Mouse (Mus musculus): Measurements from ENCODE around the gene Zfp189. TPM values are rescaled to one million over a fixed set of nuclear protein-coding genes. Genes with fewer than 3 reads are reported as not detected.
"Not testable (repeated sequence)": the region's sequence is repeated elsewhere in the genome, so short reads cannot be mapped to it uniquely, and the experiment has no call there.

Zfp189 gene
- 0.06 TPM in 1 of 2 replicates, not detected in the other for polyA plus RNA-seq (2012)

DNA sequence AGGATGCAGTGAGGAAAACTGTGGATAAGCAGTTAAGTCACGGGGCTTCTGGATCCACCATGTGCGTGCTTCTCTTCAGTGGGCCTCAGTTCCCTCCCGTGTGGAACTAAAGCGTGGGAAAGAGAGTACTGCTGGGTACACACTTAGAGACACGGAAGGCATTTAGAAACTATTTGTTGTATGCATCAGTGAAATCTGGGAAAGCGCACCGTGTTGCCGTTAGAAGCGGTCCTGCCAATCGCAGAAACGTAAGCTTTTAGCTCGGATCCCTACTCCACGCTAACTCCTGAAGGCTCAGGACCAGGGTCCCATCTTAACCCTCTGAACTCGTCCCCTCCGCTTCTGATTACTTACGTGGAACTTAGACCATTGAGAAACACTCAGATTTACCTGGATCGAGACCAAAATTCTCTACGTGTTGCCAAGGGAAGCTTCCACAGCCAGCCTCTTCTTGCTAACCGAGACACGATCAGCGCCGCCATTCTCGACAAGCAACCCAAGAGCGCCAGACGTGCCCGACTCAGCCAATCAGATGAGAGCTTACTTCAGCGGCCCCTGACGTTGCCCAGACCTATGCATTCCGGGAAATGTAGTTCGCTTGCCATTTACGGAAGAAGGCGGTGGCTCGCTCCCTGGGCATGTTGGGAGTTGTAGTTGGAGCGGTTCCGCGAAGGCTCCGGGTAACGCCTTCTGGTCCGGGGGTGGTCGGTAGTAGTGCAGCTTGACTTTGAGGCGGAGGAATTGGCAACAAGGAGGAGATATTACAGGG, at the start of gene Zfp189, which contains the start of gene Mrpl50:
Zfp189 (plus strand) TSS at position 605 of the 769 bp plus-strand sequence.
Mrpl50 (minus strand) TSS at position 522 of the 769 bp plus-strand sequence.
- peaks cover 24% of the 10 kb centered on the region for H3K36me3 ChIP-seq (ENCODE audit: control insufficient read depth)
- H3K9me3 ChIP-seq (ENCODE audit: control insufficient read depth, low read length) = no peaks in the 10 kb centered on the region
- peak within 1 kb of the TSS; percentile 66 for H3K4me3 ChIP-seq (replicated peaks)
- peaks cover 36% of the 10 kb centered on the region for H3K4me1 ChIP-seq (ENCODE audit: control insufficient read depth)
- H3K27me3 ChIP-seq (ENCODE audit: control insufficient read depth) = no peaks in the 10 kb centered on the region
- no peak for TF ChIP-seq GATA1 (IDR thresholded peaks at IDR 0.05; ENCODE audit: low read length)
- TF ChIP-seq TAL1 (IDR thresholded peaks at IDR 0.05; ENCODE audit: low read length) = no peak

DNA sequence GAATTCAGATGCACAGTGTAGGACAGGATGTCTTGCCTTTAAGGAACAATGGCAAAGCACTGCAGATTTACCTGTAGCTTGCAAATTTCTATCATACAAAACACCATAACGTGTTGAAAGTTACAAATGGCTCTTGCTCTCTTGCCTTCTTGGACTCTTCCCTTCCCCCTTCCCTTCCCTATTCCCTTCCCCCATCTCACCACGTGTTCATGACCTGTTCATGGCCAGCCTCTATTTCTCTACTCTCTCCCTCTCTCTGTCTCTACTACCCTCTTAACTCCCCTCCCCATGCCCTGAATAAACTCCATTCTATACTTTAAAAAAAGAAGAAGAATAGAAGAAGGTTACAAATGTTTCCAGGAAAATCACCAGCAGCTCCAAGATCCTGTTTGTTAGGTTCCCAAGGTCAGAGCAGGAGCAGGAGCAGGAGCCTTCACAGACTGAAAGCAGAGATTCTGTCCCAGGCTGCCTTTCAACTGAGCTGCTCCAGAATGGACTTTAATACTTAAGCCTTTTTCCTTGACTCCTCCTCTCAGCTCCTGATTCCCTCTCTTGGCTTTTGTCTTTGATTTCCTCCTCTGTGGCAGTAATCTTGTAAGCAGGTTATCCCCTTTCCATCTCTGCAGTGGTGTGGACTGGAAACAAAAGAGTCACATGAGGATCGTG, 47.4 kb upstream of the Zfp189 start, which contains the start of gene Acnat1:
Acnat1 (minus strand) TSS at position 478 of the 666 bp plus-strand sequence.
- Histone ChIP-seq H3K9me3 (ENCODE audit: control insufficient read depth, low read length) (no peaks in the 10 kb centered on the region), H3K4me1 (ENCODE audit: control insufficient read depth) (peaks cover 58% of the 10 kb centered on the region), H3K27me3 (ENCODE audit: control insufficient read depth) (no peaks in the 10 kb centered on the region), H3K4me3 (replicated peaks) (peak within 1 kb of the TSS; percentile 44), H3K36me3 (ENCODE audit: control insufficient read depth) (no peaks in the 10 kb centered on the region; the same call in 1 of the 2 replicates)
- TF ChIP-seq GATA1 (IDR thresholded peaks at IDR 0.05; ENCODE audit: low read length) = no peak
- TF ChIP-seq TAL1 (IDR thresholded peaks at IDR 0.05; ENCODE audit: low read length) = no peak

DNA sequence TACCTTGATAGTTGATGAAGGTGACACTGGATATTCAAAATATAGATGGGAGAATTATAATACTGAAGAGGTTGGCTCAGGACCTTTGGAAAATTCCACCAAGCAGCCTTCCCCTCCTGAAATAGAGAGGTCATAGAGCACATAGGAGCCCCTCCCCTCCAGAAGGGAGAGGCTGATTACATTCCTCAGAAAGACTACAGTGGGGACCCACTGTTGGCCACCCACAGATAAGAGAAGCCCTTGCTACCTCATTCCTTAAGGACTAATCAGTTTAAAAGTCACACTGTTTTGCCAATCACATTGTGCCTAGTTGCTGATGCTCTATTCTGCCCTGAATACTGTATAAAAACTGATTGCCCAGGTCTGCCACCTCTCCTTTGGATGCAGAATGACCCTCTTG, 46.4 kb upstream of the Zfp189 start:
- peak; percentile 57; the same call in 2 of the 3 replicates for TF ChIP-seq TAL1 (IDR thresholded peaks at IDR 0.05; ENCODE audit: low read length)
- TF ChIP-seq GATA1 (IDR thresholded peaks at IDR 0.05; ENCODE audit: low read length) = peak; percentile 59
- Histone ChIP-seq H3K27me3 (ENCODE audit: control insufficient read depth) (no peaks in the 10 kb centered on the region), H3K4me1 (ENCODE audit: control insufficient read depth) (peaks cover 64% of the 10 kb centered on the region), H3K36me3 (ENCODE audit: control insufficient read depth) (no peaks in the 10 kb centered on the region; the same call in 1 of the 2 replicates), H3K9me3 (ENCODE audit: control insufficient read depth, low read length) (no peaks in the 10 kb centered on the region), H3K4me3 (replicated peaks) (peak overlapping the region; percentile 44)

DNA sequence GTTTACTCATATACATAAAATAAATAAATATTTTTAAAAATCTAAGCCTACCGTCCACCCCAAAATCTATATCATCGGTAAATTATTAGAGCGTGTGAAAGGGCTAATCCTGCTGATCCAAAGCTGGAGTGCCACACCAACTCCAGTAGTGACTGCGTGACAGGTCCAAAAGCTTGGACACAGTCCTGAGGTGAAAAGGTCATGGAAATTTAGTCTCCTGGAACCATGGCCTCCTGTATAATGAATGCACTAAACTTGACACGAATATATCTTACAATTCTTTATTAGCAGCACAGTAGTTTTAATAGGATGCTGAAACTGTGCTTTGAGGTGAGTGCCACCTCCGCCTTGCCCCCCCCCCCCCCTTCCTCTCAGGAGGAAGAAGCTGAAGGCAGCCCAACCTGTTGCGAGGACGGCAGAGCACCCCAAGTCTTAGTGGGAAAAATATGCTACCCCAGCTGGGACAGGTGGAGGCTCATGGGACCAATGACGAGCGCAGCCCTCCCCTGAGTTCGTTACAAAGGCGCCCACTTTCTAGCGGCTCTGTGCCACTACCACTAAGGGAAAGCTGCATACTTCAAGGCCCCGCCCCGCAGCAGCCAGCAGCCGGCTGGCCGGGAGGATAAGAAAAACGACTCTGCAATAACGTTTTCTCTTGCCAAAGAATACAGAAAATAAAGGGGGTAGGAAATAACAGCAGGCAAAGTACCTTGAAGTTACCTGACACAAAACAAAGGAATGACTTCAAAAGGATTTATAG, 42.7 kb upstream of the Zfp189 start:
- H3K4me3 ChIP-seq (replicated peaks) = peak overlapping the region; percentile 60
- no peaks in the 10 kb centered on the region for H3K27me3 ChIP-seq (ENCODE audit: control insufficient read depth)
- TF ChIP-seq GATA1 (IDR thresholded peaks at IDR 0.05; ENCODE audit: low read length) (no peak), TAL1 (IDR thresholded peaks at IDR 0.05; ENCODE audit: low read length) (peak; percentile 58; the same call in 2 of the 3 replicates)
- no peaks in the 10 kb centered on the region for H3K9me3 ChIP-seq (ENCODE audit: control insufficient read depth, low read length)
- H3K4me1 ChIP-seq (ENCODE audit: control insufficient read depth) = peaks cover 75% of the 10 kb centered on the region
- H3K36me3 ChIP-seq (ENCODE audit: control insufficient read depth) = no peaks in the 10 kb centered on the region; the same call in none of the 2 replicates

GRCm38 (mm10) chr4:49479035-49479434, 41.9 kb upstream of the Zfp189 start:
- not testable (repeated sequence) for H3K9me3 ChIP-seq (ENCODE audit: control insufficient read depth, low read length); H3K4me3 ChIP-seq (replicated peaks); H3K27me3 ChIP-seq (ENCODE audit: control insufficient read depth); H3K36me3 ChIP-seq (ENCODE audit: control insufficient read depth)
- peaks cover 68% of the 10 kb centered on the region for H3K4me1 ChIP-seq (ENCODE audit: control insufficient read depth)

GRCm38 (mm10) chr4:49480104-49480760, 40.7 kb upstream of the Zfp189 start:
- Histone ChIP-seq H3K9me3 (ENCODE audit: control insufficient read depth, low read length) (no peaks in the 10 kb centered on the region), H3K27me3 (ENCODE audit: control insufficient read depth) (no peaks in the 10 kb centered on the region), H3K4me1 (ENCODE audit: control insufficient read depth) (peaks cover 56% of the 10 kb centered on the region), H3K4me3 (replicated peaks) (no peak overlapping the region), H3K36me3 (ENCODE audit: control insufficient read depth) (no peaks in the 10 kb centered on the region; the same call in none of the 2 replicates)
- TF ChIP-seq GATA1 (IDR thresholded peaks at IDR 0.05; ENCODE audit: low read length) (no peak), TAL1 (IDR thresholded peaks at IDR 0.05; ENCODE audit: low read length) (no peak)

DNA sequence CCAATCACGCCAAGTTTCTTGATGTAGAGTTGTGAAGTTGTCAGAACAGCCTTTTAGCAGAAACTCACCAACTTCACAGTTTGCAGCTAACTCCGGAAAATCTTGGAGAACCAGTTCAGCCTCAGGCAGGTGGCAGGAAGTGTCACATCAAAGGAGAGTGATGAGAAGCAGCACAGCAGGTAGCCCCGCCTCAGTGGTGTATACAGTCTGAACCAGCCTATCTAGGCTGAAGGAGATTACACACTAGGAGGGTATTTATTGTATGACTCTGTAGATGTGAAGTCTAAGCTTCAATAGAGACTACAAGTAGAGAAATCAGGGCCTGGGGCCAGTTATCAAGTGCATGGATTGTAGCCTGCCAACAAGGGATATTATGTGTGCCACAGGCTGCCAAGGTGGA, 40.1 kb upstream of the Zfp189 start:
- no peak overlapping the region for H3K4me3 ChIP-seq (replicated peaks)
- no peaks in the 10 kb centered on the region; the same call in 1 of the 2 replicates for H3K36me3 ChIP-seq (ENCODE audit: control insufficient read depth)
- H3K9me3 ChIP-seq (ENCODE audit: control insufficient read depth, low read length) = no peaks in the 10 kb centered on the region
- no peaks in the 10 kb centered on the region for H3K27me3 ChIP-seq (ENCODE audit: control insufficient read depth)
- TF ChIP-seq TAL1 (IDR thresholded peaks at IDR 0.05; ENCODE audit: low read length) (no peak), GATA1 (IDR thresholded peaks at IDR 0.05; ENCODE audit: low read length) (no peak)
- H3K4me1 ChIP-seq (ENCODE audit: control insufficient read depth) = peaks cover 49% of the 10 kb centered on the region

- Histone ChIP-seq H3K4me1 (ENCODE audit: control insufficient read depth) (peaks cover 19% of the 10 kb centered on the region), H3K9me3 (ENCODE audit: control insufficient read depth, low read length) (no peaks in the 10 kb centered on the region), H3K36me3 (ENCODE audit: control insufficient read depth) (no peaks in the 10 kb centered on the region; the same call in 1 of the 2 replicates), H3K27me3 (ENCODE audit: control insufficient read depth) (no peaks in the 10 kb centered on the region), H3K4me3 (replicated peaks) (no peak overlapping the region)
- TF ChIP-seq GATA1 (IDR thresholded peaks at IDR 0.05; ENCODE audit: low read length) (no peak), TAL1 (IDR thresholded peaks at IDR 0.05; ENCODE audit: low read length) (no peak)
Measured at GRCm38 (mm10) chr4:49485442-49485841, 35.5 kb upstream of the Zfp189 start.

DNA sequence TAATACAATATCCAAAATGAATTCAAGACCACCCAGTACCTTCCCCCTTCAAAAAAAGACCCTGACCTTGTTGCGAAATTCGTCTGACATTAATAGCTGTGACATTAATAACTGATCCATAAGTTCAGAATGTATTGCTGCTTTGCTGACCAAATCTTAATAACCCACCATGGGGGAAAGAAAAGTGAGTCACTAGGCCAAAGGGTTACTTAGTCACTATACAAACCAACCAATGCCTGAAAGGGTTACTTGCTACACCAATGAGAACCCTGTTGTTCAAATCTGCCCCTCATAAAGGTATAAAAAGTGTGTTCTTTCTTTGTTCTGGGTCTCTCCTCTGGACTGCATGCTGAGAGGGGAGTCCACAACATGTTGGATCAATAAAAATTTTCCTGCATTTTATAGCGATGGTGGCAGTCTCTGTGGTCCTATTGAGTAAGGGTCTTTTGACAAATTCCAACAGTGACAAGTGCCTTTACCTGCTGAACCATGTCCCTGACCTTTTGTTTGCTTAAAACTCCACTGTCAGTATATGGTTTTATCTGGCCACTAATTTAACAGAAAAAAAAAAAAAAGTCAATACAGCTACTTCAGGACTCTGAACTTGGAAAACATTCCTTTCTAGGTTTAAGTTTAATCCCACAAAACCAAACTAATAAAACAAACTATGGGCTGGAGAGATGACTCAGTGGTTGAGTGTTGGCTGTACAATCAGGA, 34.9 kb upstream of the Zfp189 start:
- not testable (repeated sequence) for H3K4me3 ChIP-seq (replicated peaks); H3K27me3 ChIP-seq (ENCODE audit: control insufficient read depth); H3K9me3 ChIP-seq (ENCODE audit: control insufficient read depth, low read length); H3K36me3 ChIP-seq (ENCODE audit: control insufficient read depth)
- H3K4me1 ChIP-seq (ENCODE audit: control insufficient read depth) = peaks cover 12% of the 10 kb centered on the region

All from erythroblast, embryonic 14.5 days (primary cell).